Mouse (Mus musculus): ENCODE measurements around the gene Sh2d6. TPM values are rescaled to one million over a fixed set of nuclear protein-coding genes. Genes with fewer than 3 reads are reported as not detected.

Gene Sh2d6
- polyA plus RNA-seq, 1 experiment: 76.8 TPM

- TF ChIP-seq POLR2A (IDR thresholded peaks at IDR 0.05; ENCODE audit: control insufficient read depth, low read depth, low read length) (no peak), CTCF (IDR thresholded peaks at IDR 0.05; ENCODE audit: control insufficient read depth, insufficient read depth, insufficient replicate concordance, low read depth, low read length) (no peak)
These were observed 1.7 kb upstream of the Sh2d6 start for GRCm38 (mm10) chr6:72523222-72523621.

DNA sequence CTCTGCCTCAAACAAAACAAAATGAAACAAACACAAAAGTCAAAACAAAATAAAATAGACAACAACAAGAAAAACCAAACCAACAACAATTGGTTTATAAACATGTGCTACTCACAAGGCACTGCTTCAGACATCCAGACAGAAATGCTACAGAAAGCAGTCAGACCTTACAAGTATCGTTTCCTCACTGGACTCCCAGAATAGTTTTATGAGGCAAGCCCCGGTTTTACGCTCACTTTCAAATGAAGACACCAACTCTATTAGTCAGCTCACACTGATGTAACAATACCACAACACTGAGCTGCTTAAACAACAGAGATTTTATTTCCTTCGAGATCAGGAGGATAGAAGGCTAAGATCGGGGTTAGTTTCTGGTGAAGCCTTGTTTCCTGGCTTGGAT is 781 bp upstream of the Sh2d6 start:
- Histone ChIP-seq H3K4me3 (ENCODE audit: control insufficient read depth, low read depth, low read length) (no peak overlapping the region), H3K27me3 (ENCODE audit: control insufficient read depth, insufficient read depth, low read length) (no peaks in the 10 kb centered on the region), H3K27ac (ENCODE audit: control insufficient read depth, insufficient read depth, low read depth, low read length) (no peak overlapping the region), H3K4me1 (ENCODE audit: control insufficient read depth, insufficient read depth, low read length) (peaks cover 23% of the 10 kb centered on the region), H3K36me3 (ENCODE audit: control insufficient read depth, insufficient read depth, low read length) (no peaks in the 10 kb centered on the region)
- TF ChIP-seq POLR2A (IDR thresholded peaks at IDR 0.05; ENCODE audit: control insufficient read depth, low read depth, low read length) (no peak), CTCF (IDR thresholded peaks at IDR 0.05; ENCODE audit: control insufficient read depth, insufficient read depth, insufficient replicate concordance, low read depth, low read length) (no peak)

More at GRCm38 (mm10) chr6:72523222-72523621, 1.7 kb upstream of the Sh2d6 start:
- H3K27me3 ChIP-seq (ENCODE audit: control insufficient read depth, insufficient read depth, low read length): no peaks in the 10 kb centered on the region
- no peak overlapping the region for H3K4me3 ChIP-seq (ENCODE audit: control insufficient read depth, low read depth, low read length)
- no peak overlapping the region for H3K27ac ChIP-seq (ENCODE audit: control insufficient read depth, insufficient read depth, low read depth, low read length)
- no peaks in the 10 kb centered on the region for H3K36me3 ChIP-seq (ENCODE audit: control insufficient read depth, insufficient read depth, low read length)
- peaks cover 23% of the 10 kb centered on the region for H3K4me1 ChIP-seq (ENCODE audit: control insufficient read depth, insufficient read depth, low read length)

DNA sequence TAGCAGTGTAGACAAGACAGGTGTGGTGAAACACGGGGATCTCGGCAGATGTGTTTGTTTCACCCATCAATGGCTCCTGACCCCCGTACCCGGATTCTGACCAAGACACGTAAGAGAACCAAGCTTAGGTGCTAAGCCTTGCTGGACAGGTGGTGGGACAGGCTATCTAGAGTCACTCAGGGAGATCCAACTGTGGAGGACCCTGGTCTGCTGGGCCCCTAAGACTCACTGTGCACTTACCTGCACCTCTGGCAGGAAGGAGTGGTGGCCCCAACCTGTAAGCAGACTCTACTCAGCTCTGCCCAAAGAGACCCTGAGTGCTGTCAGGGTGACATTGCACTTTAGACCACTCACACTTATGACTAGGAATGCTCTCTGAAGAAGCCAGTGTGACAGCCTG is 603 bp downstream of the Sh2d6 start:
- H3K27ac ChIP-seq (ENCODE audit: control insufficient read depth, insufficient read depth, low read depth, low read length): no peak overlapping the region
- TF ChIP-seq POLR2A (IDR thresholded peaks at IDR 0.05; ENCODE audit: control insufficient read depth, low read depth, low read length) (no peak), CTCF (IDR thresholded peaks at IDR 0.05; ENCODE audit: control insufficient read depth, insufficient read depth, insufficient replicate concordance, low read depth, low read length) (no peak)

DNA sequence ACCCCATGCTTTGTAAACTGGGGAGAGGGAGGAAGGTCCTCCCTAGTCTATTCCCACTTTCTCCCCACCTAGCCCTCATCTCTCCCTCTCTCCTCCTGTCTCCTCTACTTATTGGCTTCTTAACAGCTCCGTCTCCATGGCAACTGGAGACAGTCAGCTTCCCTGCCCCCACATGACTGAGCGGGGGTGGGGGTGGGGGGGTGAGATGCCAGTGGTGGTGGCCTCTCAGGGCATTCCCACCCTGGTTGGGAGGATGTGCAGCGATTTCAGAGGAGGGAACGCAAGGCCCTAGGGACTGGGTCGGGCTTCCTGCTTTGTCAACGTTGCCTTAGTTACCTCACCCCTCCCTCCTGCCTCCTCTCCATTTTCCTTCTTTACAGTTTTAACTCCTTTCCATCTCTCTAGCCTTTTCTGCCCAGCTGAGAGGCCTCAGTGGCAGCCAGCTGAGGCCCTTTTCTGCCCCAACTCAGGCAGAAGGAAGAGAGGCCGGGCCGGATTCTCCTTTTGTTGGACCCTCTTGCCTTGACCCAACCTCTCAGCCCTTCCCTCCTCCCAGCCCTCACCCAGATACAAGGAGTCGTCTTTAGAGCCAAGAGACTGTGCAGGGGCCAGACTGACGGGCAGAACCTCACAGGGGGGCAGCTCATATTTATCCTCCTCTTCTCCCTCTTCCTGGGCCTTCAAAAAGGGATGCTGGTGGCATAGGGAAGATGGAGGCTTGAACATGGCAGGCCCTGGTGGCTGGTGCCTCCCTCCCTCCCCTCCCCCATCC is 1.4 kb downstream of the Sh2d6 start:
- peak overlapping the region; percentile 69; the same call in 1 of the 2 replicates for H3K27ac ChIP-seq (ENCODE audit: control insufficient read depth, insufficient read depth, low read depth, low read length)
- no peaks in the 10 kb centered on the region for H3K27me3 ChIP-seq (ENCODE audit: control insufficient read depth, insufficient read depth, low read length)
- H3K36me3 ChIP-seq (ENCODE audit: control insufficient read depth, insufficient read depth, low read length): no peaks in the 10 kb centered on the region
- peaks cover 23% of the 10 kb centered on the region for H3K4me1 ChIP-seq (ENCODE audit: control insufficient read depth, insufficient read depth, low read length)
- TF ChIP-seq POLR2A (IDR thresholded peaks at IDR 0.05; ENCODE audit: control insufficient read depth, low read depth, low read length) (peak; percentile 40; the same call in 1 of the 2 replicates), CTCF (IDR thresholded peaks at IDR 0.05; ENCODE audit: control insufficient read depth, insufficient read depth, insufficient replicate concordance, low read depth, low read length) (no peak)
- peak overlapping the region; percentile 84 for H3K4me3 ChIP-seq (ENCODE audit: control insufficient read depth, low read depth, low read length)

More for the DNA sequence above, 603 bp downstream of the Sh2d6 start:
- peak overlapping the region; percentile 84 for H3K4me3 ChIP-seq (ENCODE audit: control insufficient read depth, low read depth, low read length)
- H3K4me1 ChIP-seq (ENCODE audit: control insufficient read depth, insufficient read depth, low read length): peaks cover 23% of the 10 kb centered on the region
- no peaks in the 10 kb centered on the region for H3K27me3 ChIP-seq (ENCODE audit: control insufficient read depth, insufficient read depth, low read length)
- no peaks in the 10 kb centered on the region for H3K36me3 ChIP-seq (ENCODE audit: control insufficient read depth, insufficient read depth, low read length)

- TF ChIP-seq CTCF (IDR thresholded peaks at IDR 0.05; ENCODE audit: control insufficient read depth, insufficient read depth, insufficient replicate concordance, low read depth, low read length): no peak
- Histone ChIP-seq H3K4me3 (ENCODE audit: control insufficient read depth, low read depth, low read length) (peak overlapping the region; percentile 85), H3K36me3 (ENCODE audit: control insufficient read depth, insufficient read depth, low read length) (no peaks in the 10 kb centered on the region), H3K4me1 (ENCODE audit: control insufficient read depth, insufficient read depth, low read length) (peaks cover 25% of the 10 kb centered on the region), H3K27me3 (ENCODE audit: control insufficient read depth, insufficient read depth, low read length) (no peaks in the 10 kb centered on the region), H3K27ac (ENCODE audit: control insufficient read depth, insufficient read depth, low read depth, low read length) (no peak overlapping the region)
These were observed 2.2 kb downstream of the Sh2d6 start for GRCm38 (mm10) chr6:72519303-72519702.

DNA sequence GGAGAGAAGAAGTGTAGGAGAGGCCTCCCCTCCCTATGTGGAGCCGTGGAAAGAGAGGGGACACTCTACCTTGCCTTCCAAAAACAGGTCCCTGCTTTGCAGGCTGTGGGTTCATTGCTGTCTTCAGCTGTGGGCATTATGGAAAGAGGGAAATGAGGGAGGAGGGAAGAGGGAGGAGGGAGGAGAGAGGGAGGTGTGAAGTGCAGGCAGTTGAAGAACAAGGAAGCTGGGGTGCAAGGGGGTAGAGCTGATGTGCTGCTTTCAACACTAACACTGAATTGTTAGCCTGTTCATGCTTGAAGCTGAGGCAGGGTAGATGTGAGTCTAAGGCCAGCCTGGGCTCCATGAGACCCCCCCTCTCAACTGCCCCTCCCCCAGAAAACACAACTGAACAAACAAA is 2.7 kb downstream of the Sh2d6 start:
- H3K36me3 ChIP-seq (ENCODE audit: control insufficient read depth, insufficient read depth, low read length): no peaks in the 10 kb centered on the region
- no peak overlapping the region for H3K27ac ChIP-seq (ENCODE audit: control insufficient read depth, insufficient read depth, low read depth, low read length)
- H3K27me3 ChIP-seq (ENCODE audit: control insufficient read depth, insufficient read depth, low read length): no peaks in the 10 kb centered on the region
- H3K4me3 ChIP-seq (ENCODE audit: control insufficient read depth, low read depth, low read length): peak overlapping the region; percentile 85
- peaks cover 25% of the 10 kb centered on the region for H3K4me1 ChIP-seq (ENCODE audit: control insufficient read depth, insufficient read depth, low read length)
- TF ChIP-seq CTCF (IDR thresholded peaks at IDR 0.05; ENCODE audit: control insufficient read depth, insufficient read depth, insufficient replicate concordance, low read depth, low read length) (no peak), POLR2A (IDR thresholded peaks at IDR 0.05; ENCODE audit: control insufficient read depth, low read depth, low read length) (no peak)

DNA sequence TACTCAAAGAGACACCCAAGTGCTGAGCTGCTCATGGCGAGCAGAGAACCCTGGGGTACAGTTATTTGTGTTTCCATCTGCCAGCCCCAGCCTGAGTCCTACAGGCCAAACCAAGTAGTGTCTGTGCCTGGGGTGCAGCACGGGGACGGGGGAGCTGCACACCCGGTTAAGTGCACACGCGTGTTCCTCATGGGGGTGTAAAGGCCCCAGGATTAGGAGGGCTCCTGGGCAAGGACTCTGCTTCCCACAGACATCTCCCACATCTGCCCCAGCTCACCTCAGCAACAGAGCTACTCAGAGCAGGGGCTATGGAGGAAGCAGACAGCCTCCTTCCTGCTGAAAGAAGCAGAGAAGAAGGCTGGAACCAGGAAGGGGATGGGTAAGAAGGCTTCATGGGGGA is 5.9 kb downstream of the Sh2d6 start:
- Histone ChIP-seq H3K36me3 (ENCODE audit: control insufficient read depth, insufficient read depth, low read length) (no peaks in the 10 kb centered on the region), H3K27me3 (ENCODE audit: control insufficient read depth, insufficient read depth, low read length) (no peaks in the 10 kb centered on the region), H3K4me3 (ENCODE audit: control insufficient read depth, low read depth, low read length) (no peak overlapping the region), H3K27ac (ENCODE audit: control insufficient read depth, insufficient read depth, low read depth, low read length) (no peak overlapping the region), H3K4me1 (ENCODE audit: control insufficient read depth, insufficient read depth, low read length) (peaks cover 34% of the 10 kb centered on the region)
- TF ChIP-seq CTCF (IDR thresholded peaks at IDR 0.05; ENCODE audit: control insufficient read depth, insufficient read depth, insufficient replicate concordance, low read depth, low read length): no peak
- TF ChIP-seq POLR2A (IDR thresholded peaks at IDR 0.05; ENCODE audit: control insufficient read depth, low read depth, low read length): no peak

Measured in testis, adult 2 months (tissue).